Mouse (Mus musculus): Measurements from ENCODE around the gene Gm42791.

GRCm38 (mm10) chr5:148995962-148996708 is 1.2 kb upstream of the Gm42791 start:
- TF ChIP-seq CTCF (conservative IDR thresholded peaks at IDR 0.05; ENCODE audit: low read length) (no peak), POU5F1 (IDR thresholded peaks at IDR 0.05; ENCODE audit: borderline replicate concordance, low read length) (no peak), NANOG (IDR thresholded peaks at IDR 0.05; ENCODE audit: borderline replicate concordance, low read length) (no peak)

Measured in E14TG2a.4 (cell line).